20 mouse cellular contexts compared by ENCODE assay signal in genomic region chr8:10178986-10179385, GRCm38 (mm10). TPM values are rescaled to one million over a fixed set of nuclear protein-coding genes. Genes with fewer than 3 reads are reported as not detected.
DNase-seq lines count a peak whose midpoint lies in the region; ATAC-seq lines count a peak whose summit lies in the region.
"Had no signal": no experiment of that assay in that cellular context is flagged by ENCODE, and none has a peak within 500 bp of the region (broad histone marks: within the 10 kb centered on the region; RNA-seq: fewer than 3 reads in every experiment).

No protein-coding gene starts in this region.

- no peak overlapping the region for H3K4me2 ChIP-seq in midbrain, embryonic 11.5 days
- H3K4me2 ChIP-seq in midbrain, embryonic 13.5 days (replicated peaks), result no peak overlapping the region

- H3K27me3 ChIP-seq in midbrain, embryonic 11.5 days (ENCODE audit: control insufficient read depth, insufficient read depth, low read length), result no peaks in the 10 kb centered on the region
- no peaks in the 10 kb centered on the region for H3K27me3 ChIP-seq in midbrain, embryonic 13.5 days
- H3K27me3 ChIP-seq: CH12.LX had no signal

- no peak for ATAC-seq in midbrain, embryonic 11.5 days (ENCODE audit: low FRiP score)
- no peak for ATAC-seq in midbrain, embryonic 13.5 days
- ATAC-seq: activated CD4-positive, CD25-positive, alpha-beta regulatory T cell, adult 4 months; CD4-positive, CD25-positive, alpha-beta regulatory T cell, adult 4 months; Patski had no signal

- peaks cover 11% of the 10 kb centered on the region for H3K4me1 ChIP-seq in midbrain, embryonic 11.5 days (ENCODE audit: control insufficient read depth, insufficient read depth, low read length)
- H3K4me1 ChIP-seq in midbrain, embryonic 13.5 days (replicated peaks), result peaks cover 48% of the 10 kb centered on the region

- H3K9ac ChIP-seq in midbrain, embryonic 11.5 days (ENCODE audit: low read length), result no peak overlapping the region
- H3K9ac ChIP-seq in midbrain, embryonic 13.5 days (replicated peaks), result no peak overlapping the region

- H3K36me3 ChIP-seq in midbrain, embryonic 11.5 days (ENCODE audit: control insufficient read depth, insufficient read depth, low read length), result no peaks in the 10 kb centered on the region
- no peaks in the 10 kb centered on the region for H3K36me3 ChIP-seq in midbrain, embryonic 13.5 days
- H3K36me3 ChIP-seq: G1E had no signal

- H3K9me3 ChIP-seq in midbrain, embryonic 11.5 days (ENCODE audit: control insufficient read depth, low read length), result no peaks in the 10 kb centered on the region
- no peaks in the 10 kb centered on the region for H3K9me3 ChIP-seq in midbrain, embryonic 13.5 days
- H3K9me3 ChIP-seq: G1E had no signal

- H3K27ac ChIP-seq in midbrain, embryonic 11.5 days (ENCODE audit: low read depth, low read length), result no peak overlapping the region
- no peak overlapping the region for H3K27ac ChIP-seq in midbrain, embryonic 13.5 days

- H3K4me3 ChIP-seq in midbrain, embryonic 11.5 days (ENCODE audit: low read depth, low read length), result no peak overlapping the region
- no peak overlapping the region for H3K4me3 ChIP-seq in midbrain, embryonic 13.5 days (replicated peaks)

- DNase-seq in heart, adult 11 months, result peak; percentile 55
- no peak for DNase-seq in heart, adult 8-10 months (ENCODE audit: low spot score)
- DNase-seq in midbrain, embryonic 11.5 days (ENCODE audit: low spot score, missing footprints), result peak; percentile 81
- DNase-seq: adrenal gland, adult 2 months; adrenal gland, adult 8-10 months; adrenal gland, postnatal 10 days; adrenal gland, postnatal 14 days; adrenal gland, postnatal 25 days; adrenal gland, postnatal 36 days; B cell, adult 2 months; cerebellum, adult 11 months; cerebellum, adult 11-12 months; cerebellum, adult 18-20 months had no signal

RNA-seq across cellular contexts. Expression of gene Myo16, which starts 25.3 kb away (rescaled TPM):
- total RNA-seq in heart, adult 8-10 months (2022), result 1 to 10 TPM in 3 of 4 experiments, under 1 TPM in 1; 0.50 to 4.1 (median 2.6) TPM
- polyA plus RNA-seq in midbrain, embryonic 11.5 days (2014; fragmentation: Nextera tagmentation; extraction: Ambion mirVana), result 2.7 and 3.0 TPM in 2 replicates
- 4.0 and 5.2 TPM in 2 replicates for polyA plus RNA-seq in midbrain, embryonic 13.5 days (2015; fragmentation: Nextera tagmentation; extraction: Ambion mirVana)
- total RNA-seq: adrenal gland, postnatal 14 days; adrenal gland, postnatal 25 days; adrenal gland, postnatal 36 days; CH12.LX; MEL had no signal
- polyA plus RNA-seq: activated CD4-positive, CD25-positive, alpha-beta regulatory T cell, adult 4 months; adrenal gland, adult 2 months; CD4-positive, CD25-positive, alpha-beta regulatory T cell, adult 4 months had no signal
